Mouse (Mus musculus) spleen, adult 2 months (tissue): ENCODE data around the gene Cldn11. TPM values are rescaled to one million over a fixed set of nuclear protein-coding genes. Genes with fewer than 3 reads are reported as not detected.
"Not testable (repeated sequence)": the region's sequence is repeated elsewhere in the genome, so short reads cannot be mapped to it uniquely, and the experiment has no call there.

Source experiments
- DNase-seq, 2 experiments: peaks; one replicate each; pipeline versions ENCODE4 v3.0.0 to v3.0.0-alpha.2; 2012 to 2021; ENCODE audit warnings: low spot score in 2 of 2, low read depth in 1 of 2
- H3K27ac ChIP-seq: fragments of 200-500 bp; 2 replicates; pipeline ENCODE4 v1.5.1; 2012; ENCODE audit warnings: low read length, inconsistent platforms; ENCODE audit not compliant: insufficient read depth
- H3K27me3 ChIP-seq: fragments of 200-500 bp; 2 replicates; pipeline ENCODE4 v1.6.1; 2012; ENCODE audit warnings: mild to moderate bottlenecking, moderate library complexity, low read length, inconsistent platforms; ENCODE audit not compliant: control insufficient read depth, insufficient read depth
- H3K36me3 ChIP-seq: fragments of 200-500 bp; 2 replicates; pipeline ENCODE4 v1.6.1; 2012; ENCODE audit warnings: mild to moderate bottlenecking, low read length, inconsistent platforms; ENCODE audit not compliant: control insufficient read depth, insufficient read depth
- H3K4me1 ChIP-seq: fragments of 200-500 bp; 2 replicates; pipeline ENCODE4 v1.6.1; 2011; ENCODE audit warnings: inconsistent platforms; ENCODE audit not compliant: control insufficient read depth, insufficient read depth, insufficient read length
- H3K4me3 ChIP-seq: fragments of 200-500 bp; 2 replicates; pipeline ENCODE4 v1.5.1; 2011; ENCODE audit warnings: mild to moderate bottlenecking, inconsistent platforms; ENCODE audit not compliant: insufficient read depth, insufficient read length; ENCODE audit errors: extremely low read depth
- CTCF ChIP-seq: fragments of 200-500 bp; IDR thresholded peaks from 2 replicates; pipeline ENCODE4 v1.5.1; 2011; ENCODE audit warnings: mild to moderate bottlenecking, inconsistent platforms; ENCODE audit not compliant: insufficient read depth, insufficient read length, insufficient replicate concordance; ENCODE audit errors: extremely low read depth
- POLR2A ChIP-seq: fragments of 200-500 bp; IDR thresholded peaks from 2 replicates; pipeline ENCODE4 v1.6.1; 2011; ENCODE audit warnings: low read depth, low read length, inconsistent platforms
- WGBS: fragments of 180-500 bp; shearing (Covaris S2); methylation state at CpG from one replicate; pipeline ENCODE4 v1.1.7; 2018; 5-methylcytosine and 5-hydroxymethylcytosine counted together
- polyA plus RNA-seq: library from polyadenylated mRNA; depleted of rRNA; stranded (reverse); fragments of >200 nt; gene quantifications from 2 replicates; pipeline ENCODE4 v1.2.3, GENCODE M21; 2012

Cldn11 gene
- polyA plus RNA-seq, 1 experiment, result 0.06 TPM

DNA sequence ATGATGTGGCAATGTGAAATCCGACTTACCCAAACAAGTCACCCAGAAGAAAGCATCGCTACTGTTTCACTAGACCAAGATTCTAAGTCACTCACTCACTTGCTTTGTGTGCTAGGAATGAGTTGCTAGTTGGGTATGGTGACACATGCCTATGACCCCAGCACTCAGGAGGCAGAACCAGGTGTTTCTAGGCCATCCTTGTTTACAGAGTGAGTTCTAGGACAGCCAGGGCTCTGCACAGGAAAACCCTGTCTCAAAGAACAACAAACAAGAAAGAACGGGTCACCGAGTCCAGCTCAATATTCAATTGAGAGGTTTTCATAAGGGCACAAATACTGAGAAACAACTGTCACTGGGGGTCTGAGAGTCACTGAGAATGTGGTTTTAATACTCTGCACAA lies 26.6 kb upstream of the Cldn11 start:
- 96% methylated on average over 4 of the region's 4 CpGs for WGBS
- Histone ChIP-seq H3K4me3 (no peak overlapping the region), H3K27ac (no peak overlapping the region), H3K27me3 (no peaks in the 10 kb centered on the region), H3K36me3 (peaks cover 19% of the 10 kb centered on the region), H3K4me1 (no peaks in the 10 kb centered on the region)
- TF ChIP-seq POLR2A (no peak), CTCF (no peak)
- no peak for DNase-seq

DNA sequence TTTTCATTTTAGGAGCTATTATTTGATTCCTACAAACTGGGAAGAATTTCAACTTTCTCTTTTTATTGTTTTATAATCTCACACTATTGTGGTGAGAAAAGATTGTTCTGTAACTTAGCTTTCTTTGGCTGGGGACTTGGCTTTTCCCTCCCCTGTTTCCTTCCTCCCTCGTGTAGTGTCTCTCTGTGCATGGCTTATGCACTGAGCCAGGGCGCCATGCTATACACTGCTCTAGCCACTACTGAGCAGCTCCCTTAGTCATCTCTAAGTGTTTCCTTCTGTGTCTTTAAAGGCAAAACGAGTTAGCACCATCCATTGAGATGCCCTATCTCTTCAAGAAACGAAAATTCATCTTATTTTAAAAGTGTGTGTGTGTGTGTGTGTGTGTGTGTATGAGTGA lies 23.4 kb upstream of the Cldn11 start:
- WGBS, result 40% methylated on average over 4 of the region's 4 CpGs
- Histone ChIP-seq H3K4me3 (no peak overlapping the region), H3K4me1 (no peaks in the 10 kb centered on the region), H3K27me3 (no peaks in the 10 kb centered on the region), H3K27ac (no peak overlapping the region), H3K36me3 (peaks cover 8% of the 10 kb centered on the region)
- no peak for DNase-seq
- TF ChIP-seq CTCF (no peak), POLR2A (no peak)

DNA sequence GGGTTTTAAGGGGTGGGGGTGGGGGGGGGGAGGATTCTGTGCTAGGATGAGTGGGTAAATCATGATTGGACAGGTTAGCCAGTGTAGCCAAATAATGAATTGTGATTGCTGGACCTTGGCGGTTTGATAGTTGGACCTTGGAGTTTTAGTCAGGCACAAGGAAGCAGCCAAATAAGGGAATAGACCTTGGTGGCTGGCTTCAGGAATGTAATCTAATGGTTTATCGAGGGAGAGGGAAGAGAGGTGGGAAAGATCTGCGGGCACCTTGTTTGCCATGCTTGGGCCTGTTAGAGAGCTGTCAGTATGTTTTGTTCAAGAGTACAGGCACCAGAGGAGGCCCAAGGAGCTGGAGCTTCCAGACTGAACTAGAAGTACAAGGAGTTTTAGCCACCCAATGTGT lies 22.9 kb upstream of the Cldn11 start:
- H3K4me3 ChIP-seq, result no peak overlapping the region
- H3K36me3 ChIP-seq, result peaks cover 7% of the 10 kb centered on the region
- no peaks in the 10 kb centered on the region for H3K27me3 ChIP-seq
- no peak for DNase-seq
- no peak for TF ChIP-seq CTCF
- TF ChIP-seq POLR2A, result no peak
- no peaks in the 10 kb centered on the region for H3K4me1 ChIP-seq
- 87% methylated on average over 3 of the region's 3 CpGs for WGBS
- no peak overlapping the region for H3K27ac ChIP-seq

DNA sequence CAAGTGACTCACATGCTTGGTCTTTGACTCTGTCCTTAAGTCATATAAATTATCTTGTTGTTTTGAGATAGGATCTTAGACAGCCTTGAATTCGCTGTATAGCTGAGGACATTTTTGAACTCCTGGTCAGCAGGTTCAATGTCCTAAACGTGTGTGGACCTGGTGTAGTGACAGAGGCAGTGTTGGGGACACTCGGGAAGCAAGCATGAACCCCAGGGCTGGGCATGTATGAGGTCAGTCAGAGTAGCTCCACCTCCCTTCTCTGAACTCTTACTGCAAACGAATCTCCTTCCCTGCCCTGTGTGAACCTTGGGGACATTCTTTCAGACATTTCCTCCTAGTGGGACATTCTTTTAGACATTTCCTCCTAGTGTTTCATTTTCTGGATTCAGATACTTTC lies 20.0 kb upstream of the Cldn11 start:
- no peak overlapping the region for H3K27ac ChIP-seq
- no peak for DNase-seq
- no peaks in the 10 kb centered on the region for H3K27me3 ChIP-seq
- 58% methylated on average over 4 of the region's 4 CpGs for whole genome bisulfite sequencing
- no peak for TF ChIP-seq POLR2A
- no peak for TF ChIP-seq CTCF
- no peak overlapping the region for H3K4me3 ChIP-seq
- no peaks in the 10 kb centered on the region for H3K36me3 ChIP-seq
- H3K4me1 ChIP-seq, result no peaks in the 10 kb centered on the region

DNA sequence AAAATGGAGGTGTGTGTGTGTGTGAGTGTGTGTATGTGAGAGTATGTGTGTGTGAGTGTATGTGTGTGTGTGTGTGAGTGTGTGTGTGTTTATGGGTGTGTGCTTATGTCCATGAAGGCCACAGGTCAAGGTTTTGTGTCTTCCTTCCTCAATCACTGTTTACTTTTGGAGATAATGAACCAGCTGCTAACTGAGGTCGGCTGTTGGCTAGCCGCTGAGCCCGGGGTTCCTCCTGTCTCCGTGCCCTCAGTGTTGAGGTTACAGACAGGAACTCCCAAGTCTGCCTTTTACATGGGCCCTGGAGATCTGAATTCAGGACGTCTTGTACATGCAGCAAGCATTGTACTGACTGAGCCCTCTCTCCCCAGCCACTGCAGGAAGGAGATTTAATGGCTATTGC lies 16.1 kb upstream of the Cldn11 start:
- no peaks in the 10 kb centered on the region for H3K27me3 ChIP-seq
- no peak overlapping the region for H3K4me3 ChIP-seq
- no peak for TF ChIP-seq POLR2A
- TF ChIP-seq CTCF, result no peak
- H3K36me3 ChIP-seq, result no peaks in the 10 kb centered on the region
- DNase-seq, result no peak
- H3K4me1 ChIP-seq, result no peaks in the 10 kb centered on the region
- H3K27ac ChIP-seq, result no peak overlapping the region
- WGBS, result 3% methylated on average over 5 of the region's 5 CpGs

DNA sequence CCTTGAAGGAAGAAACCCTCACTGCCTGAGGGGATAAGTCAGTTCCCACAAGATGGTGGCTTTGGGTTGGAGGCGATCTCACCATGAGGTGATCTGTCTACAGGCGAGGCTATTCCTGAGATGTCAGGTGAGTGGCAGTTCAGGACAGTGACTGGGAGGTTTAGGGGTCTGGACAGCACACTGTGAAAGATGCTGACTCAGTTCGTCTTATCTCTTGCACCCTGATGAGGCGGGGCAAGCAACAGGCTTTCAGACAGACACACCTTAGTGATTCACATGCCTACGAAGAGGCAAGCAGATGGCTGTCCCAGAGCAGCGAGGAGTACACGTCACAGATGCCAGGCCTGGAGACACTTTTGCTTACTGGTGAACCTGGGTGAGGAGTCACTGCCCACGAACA lies 15.5 kb upstream of the Cldn11 start:
- WGBS, result 80% methylated on average over 8 of the region's 8 CpGs
- no peak for TF ChIP-seq CTCF
- no peak for TF ChIP-seq POLR2A
- H3K4me1 ChIP-seq, result no peaks in the 10 kb centered on the region
- H3K4me3 ChIP-seq, result no peak overlapping the region
- no peaks in the 10 kb centered on the region for H3K27me3 ChIP-seq
- DNase-seq, result no peak
- no peaks in the 10 kb centered on the region for H3K36me3 ChIP-seq
- H3K27ac ChIP-seq, result no peak overlapping the region

DNA sequence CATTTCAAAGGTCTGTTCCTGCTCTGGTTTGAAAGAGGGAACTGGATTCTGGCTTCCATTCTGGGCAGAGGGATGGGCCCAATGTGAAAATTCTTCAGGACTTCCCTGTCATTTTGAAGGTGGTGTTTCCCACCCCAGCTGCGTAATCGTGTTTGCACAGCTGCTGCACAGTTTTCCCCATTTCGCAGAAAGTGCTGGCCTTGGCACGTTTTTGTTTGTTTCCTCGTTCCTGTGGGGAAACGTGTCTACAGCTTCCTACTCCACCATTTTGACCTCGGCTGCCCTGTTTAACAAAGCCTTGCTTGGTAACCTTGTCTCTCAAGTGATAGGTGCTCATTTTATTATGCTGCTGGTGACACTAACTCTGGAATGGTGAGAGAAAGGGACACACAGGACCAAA lies 15.0 kb upstream of the Cldn11 start:
- Histone ChIP-seq H3K27me3 (no peaks in the 10 kb centered on the region), H3K27ac (no peak overlapping the region), H3K4me1 (no peaks in the 10 kb centered on the region), H3K4me3 (no peak overlapping the region), H3K36me3 (no peaks in the 10 kb centered on the region)
- TF ChIP-seq POLR2A (no peak), CTCF (no peak)
- no peak for DNase-seq
- 50% methylated on average over 7 of the region's 7 CpGs for WGBS

DNA sequence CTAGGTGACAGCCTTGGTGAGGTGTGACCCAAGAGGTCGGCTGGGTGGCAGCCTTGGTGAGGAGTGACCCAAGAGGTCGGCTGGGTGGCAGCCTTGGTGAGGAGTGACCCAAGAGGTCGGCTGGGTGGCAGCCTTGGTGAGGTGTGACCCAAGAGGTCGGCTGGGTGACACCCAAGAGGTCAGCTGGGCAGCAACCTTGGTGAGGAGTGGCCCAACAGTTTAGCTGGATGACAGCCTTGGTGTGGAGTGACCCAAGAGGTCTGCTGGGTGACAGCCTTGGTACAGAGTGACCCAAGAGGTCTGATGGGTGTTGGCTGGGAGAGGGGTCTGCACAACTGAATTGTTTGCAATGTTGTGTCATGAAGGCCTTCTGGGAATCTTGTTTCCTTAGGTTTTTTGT lies 13.1 kb upstream of the Cldn11 start:
- H3K27me3 ChIP-seq, H3K27ac ChIP-seq, H3K36me3 ChIP-seq, DNase-seq, H3K4me3 ChIP-seq, H3K4me1 ChIP-seq: not testable (repeated sequence)
- WGBS, result 78% methylated on average over 4 of the region's 4 CpGs
